Mouse (Mus musculus) olfactory bulb, adult 2 months (tissue): ENCODE results near the gene Uggt1.

Source experiments
- CTCF ChIP-seq: fragments of 200-500 bp; IDR thresholded peaks from 2 replicates; pipeline ENCODE4 v1.5.1; 2012; ENCODE audit warnings: low read depth, mild to moderate bottlenecking, low read length, moderate library complexity; ENCODE audit not compliant: insufficient read depth
- POLR2A ChIP-seq: fragments of 200-500 bp; IDR thresholded peaks from 2 replicates; pipeline ENCODE4 v1.6.1; 2012; ENCODE audit warnings: mild to moderate bottlenecking, low read depth, low read length, moderate library complexity; ENCODE audit not compliant: insufficient read depth

DNA sequence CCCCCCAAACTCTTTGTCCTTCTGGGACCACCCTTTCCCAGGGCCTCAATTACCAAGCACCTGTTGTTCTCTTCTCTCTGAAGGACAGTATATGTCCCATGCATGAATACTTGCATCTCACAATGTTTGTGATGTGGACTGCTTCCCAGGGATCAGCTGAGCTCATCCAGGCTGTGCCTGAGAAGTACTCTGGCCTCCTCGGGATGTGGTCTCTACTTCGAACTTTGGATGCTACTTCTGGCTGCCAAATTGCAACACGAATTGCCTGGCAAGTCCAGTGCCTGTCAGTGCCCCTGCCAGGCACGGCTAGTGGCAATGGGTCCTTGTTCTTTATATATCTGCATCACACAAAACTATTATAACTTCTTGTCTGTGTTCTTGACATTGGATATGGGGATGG lies 134.5 kb downstream of the Uggt1 start:
- TF ChIP-seq POLR2A (no peak), CTCF (no peak)
